Comparison of ENCODE assay signal across 9 mouse cellular contexts in the genomic region with DNA sequence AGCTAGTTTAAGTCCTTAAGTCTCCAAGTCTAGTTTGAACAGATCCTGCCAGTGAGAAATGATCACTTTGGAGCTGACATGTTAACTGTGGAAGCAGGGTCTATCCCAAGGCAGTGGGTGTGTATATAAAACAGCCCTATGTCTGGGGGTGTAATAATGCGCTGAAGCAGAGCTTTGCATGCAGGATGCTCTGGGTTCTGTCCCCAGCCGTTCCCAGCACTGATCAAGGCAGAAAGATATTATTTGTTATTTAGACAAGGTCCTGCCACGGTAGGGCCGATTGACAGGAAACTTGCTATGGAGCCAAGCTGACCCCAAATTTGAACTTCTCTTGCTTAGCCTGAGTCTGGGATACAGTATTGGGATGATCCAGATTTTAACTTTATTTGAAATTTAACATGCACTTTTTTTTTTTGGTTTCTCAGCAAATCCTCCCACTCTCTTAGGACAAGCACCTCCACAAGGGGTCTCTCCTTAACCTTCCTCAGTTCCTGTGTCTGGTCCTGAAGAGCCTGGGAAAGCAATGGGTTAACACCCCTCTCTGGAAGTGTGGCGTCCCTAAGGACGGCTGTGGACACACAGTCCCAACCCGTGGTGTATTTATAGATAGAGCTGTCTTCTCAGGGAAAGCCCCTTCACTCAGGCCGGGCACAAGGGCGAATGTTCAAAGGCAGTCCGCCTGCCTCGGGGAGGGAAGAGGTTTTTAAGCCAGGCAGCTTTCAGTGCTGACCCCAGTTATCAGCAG. TPM values are rescaled to one million over a fixed set of nuclear protein-coding genes. Genes with fewer than 3 reads are reported as not detected.
DNase-seq lines count a peak whose midpoint lies in the region; ATAC-seq lines count a peak whose summit lies in the region.
"Had no signal": no experiment of that assay in that cellular context is flagged by ENCODE, and none has a peak within 500 bp of the region (broad histone marks: within the 10 kb centered on the region; RNA-seq: fewer than 3 reads in every experiment).

No protein-coding gene starts in this region.

- peak; percentile 67 for DNase-seq in gastrocnemius, postnatal 25 days
- DNase-seq in gastrocnemius, postnatal 10 days = no peak
- no peak for DNase-seq in midbrain, embryonic 11.5 days (ENCODE audit: low spot score, missing footprints)
- no peak for DNase-seq in frontal cortex, postnatal 36 days (ENCODE audit: low spot score in 2 of 2)

- no peaks in the 10 kb centered on the region for H3K9me3 ChIP-seq in midbrain, embryonic 11.5 days (ENCODE audit: control insufficient read depth, low read length)
- no peaks in the 10 kb centered on the region for H3K9me3 ChIP-seq in midbrain, embryonic 16.5 days (replicated peaks; ENCODE audit: control insufficient read depth, low read length, poor library complexity, severe bottlenecking)
- H3K9me3 ChIP-seq in heart, embryonic 12.5 days (replicated peaks) = no peaks in the 10 kb centered on the region
- H3K9me3 ChIP-seq in stomach, embryonic 15.5 days = no peaks in the 10 kb centered on the region

- no peaks in the 10 kb centered on the region for H3K27me3 ChIP-seq in midbrain, embryonic 11.5 days (ENCODE audit: control insufficient read depth, insufficient read depth, low read length)
- H3K27me3 ChIP-seq in midbrain, embryonic 16.5 days (ENCODE audit: control insufficient read depth, insufficient read depth, low read depth, low read length) = no peaks in the 10 kb centered on the region
- no peaks in the 10 kb centered on the region for H3K27me3 ChIP-seq in heart, embryonic 12.5 days (replicated peaks)
- no peaks in the 10 kb centered on the region for H3K27me3 ChIP-seq in stomach, embryonic 15.5 days (replicated peaks)

- H3K4me3 ChIP-seq in midbrain, embryonic 11.5 days (ENCODE audit: low read depth, low read length) = no peak overlapping the region
- H3K4me3 ChIP-seq in midbrain, embryonic 16.5 days (ENCODE audit: low read depth, low read length) = no peak overlapping the region
- H3K4me3 ChIP-seq in heart, embryonic 12.5 days = no peak overlapping the region
- no peak overlapping the region for H3K4me3 ChIP-seq in stomach, embryonic 15.5 days (replicated peaks)

- 0 out of 2 replicates have a peak, but pooled peaks have one; percentile 25 for ATAC-seq in midbrain, embryonic 11.5 days (ENCODE audit: low FRiP score)
- no peak for ATAC-seq in midbrain, embryonic 16.5 days
- ATAC-seq in heart, embryonic 12.5 days (ENCODE audit: insufficient number of reproducible peaks, low FRiP score) = peak; percentile 37; the same call in 1 of the 2 replicates
- no peak for ATAC-seq in stomach, embryonic 15.5 days (ENCODE audit: insufficient read depth, low FRiP score, low read depth)
- no peak for ATAC-seq in erythroid progenitor cell, adult 5-6 weeks (replicated peaks; ENCODE audit: low FRiP score, poor library complexity, severe bottlenecking)
- ATAC-seq: inflammation-experienced regulatory T-cells, adult 6 months had no signal

- no peak overlapping the region for H3K9ac ChIP-seq in midbrain, embryonic 11.5 days (ENCODE audit: low read length)
- H3K9ac ChIP-seq in midbrain, embryonic 16.5 days (ENCODE audit: low read depth, low read length) = no peak overlapping the region
- H3K9ac ChIP-seq in heart, embryonic 12.5 days = no peak overlapping the region
- no peak overlapping the region for H3K9ac ChIP-seq in stomach, embryonic 15.5 days

- H3K4me1 ChIP-seq in midbrain, embryonic 11.5 days (ENCODE audit: control insufficient read depth, insufficient read depth, low read length) = peaks cover 15% of the 10 kb centered on the region
- H3K4me1 ChIP-seq in midbrain, embryonic 16.5 days (ENCODE audit: control insufficient read depth, insufficient read depth, low read length) = peaks cover 9% of the 10 kb centered on the region
- H3K4me1 ChIP-seq in heart, embryonic 12.5 days (replicated peaks) = peaks cover 86% of the 10 kb centered on the region
- peaks cover 29% of the 10 kb centered on the region for H3K4me1 ChIP-seq in stomach, embryonic 15.5 days

- 36% methylated on average over 11 of the region's 11 CpGs for WGBS in midbrain, embryonic 11.5 days
- 36% methylated on average over 11 of the region's 11 CpGs for WGBS in midbrain, embryonic 16.5 days
- 12% methylated on average over 11 of the region's 11 CpGs for WGBS in heart, embryonic 12.5 days
- WGBS in stomach, embryonic 15.5 days = 19% methylated on average over 11 of the region's 11 CpGs

- H3K27ac ChIP-seq in midbrain, embryonic 11.5 days (ENCODE audit: low read depth, low read length) = no peak overlapping the region
- H3K27ac ChIP-seq in midbrain, embryonic 16.5 days (ENCODE audit: low read length) = no peak overlapping the region
- peak overlapping the region; percentile 64 for H3K27ac ChIP-seq in heart, embryonic 12.5 days (ENCODE audit: poor library complexity, severe bottlenecking)
- H3K27ac ChIP-seq in stomach, embryonic 15.5 days = peak overlapping the region; percentile 49; the same call in 1 of the 2 replicates

- no peaks in the 10 kb centered on the region for H3K36me3 ChIP-seq in midbrain, embryonic 11.5 days (ENCODE audit: control insufficient read depth, insufficient read depth, low read length)
- H3K36me3 ChIP-seq in midbrain, embryonic 16.5 days (ENCODE audit: control insufficient read depth, insufficient read depth, low read length) = no peaks in the 10 kb centered on the region
- H3K36me3 ChIP-seq in heart, embryonic 12.5 days = no peaks in the 10 kb centered on the region
- no peaks in the 10 kb centered on the region for H3K36me3 ChIP-seq in stomach, embryonic 15.5 days

- H3K4me2 ChIP-seq in midbrain, embryonic 11.5 days = no peak overlapping the region
- H3K4me2 ChIP-seq in midbrain, embryonic 16.5 days (ENCODE audit: low read length) = no peak overlapping the region
- peak overlapping the region; percentile 44 for H3K4me2 ChIP-seq in heart, embryonic 12.5 days
- no peak overlapping the region for H3K4me2 ChIP-seq in stomach, embryonic 15.5 days

RNA-seq across cellular contexts. Expression of a gene that starts 1.6 kb away (rescaled TPM):
- total RNA-seq in gastrocnemius, postnatal 25 days (2021) = 10 to 100 TPM; 21.3 to 37.2 TPM
- 10 to 100 TPM; 23.9 to 26.3 TPM for total RNA-seq in gastrocnemius, postnatal 10 days (2021)
- 0.28 and 0.52 TPM in 2 replicates for polyA plus RNA-seq in midbrain, embryonic 11.5 days (2014; fragmentation: Nextera tagmentation; extraction: Ambion mirVana)
- polyA plus RNA-seq in midbrain, embryonic 16.5 days (2015; fragmentation: Nextera tagmentation; extraction: Ambion mirVana) = 0.80 and 1.0 TPM in 2 replicates
- polyA plus RNA-seq in heart, embryonic 12.5 days (2016; fragmentation: Nextera tagmentation; extraction: Ambion mirVana) = 4.3 and 4.9 TPM in 2 replicates
- 3.8 and 7.3 TPM in 2 replicates for polyA plus RNA-seq in stomach, embryonic 15.5 days (2015; fragmentation: Nextera tagmentation; extraction: Ambion mirVana)
- total RNA-seq in erythroid progenitor cell, adult 5-6 weeks (2015; ENCODE audit: low replicate concordance) = 0.84 TPM in 1 of 2 replicates, not detected in the other
- 0.39 and 1.2 TPM in 2 replicates for total RNA-seq in erythroid progenitor cell, adult 5-6 weeks (2017; ENCODE audit: low replicate concordance)

RNA-seq across cellular contexts. Expression of a gene that starts 30.8 kb away (rescaled TPM):
- 100 to 1,000 TPM; 111 to 133 TPM for total RNA-seq in gastrocnemius, postnatal 25 days (2021)
- 100 to 1,000 TPM in 1 of 2 experiments, 10 to 100 TPM in 1; 96.8 to 111 TPM for total RNA-seq in gastrocnemius, postnatal 10 days (2021)
- polyA plus RNA-seq in midbrain, embryonic 11.5 days (2014; fragmentation: Nextera tagmentation; extraction: Ambion mirVana) = 74.1 and 79.9 TPM in 2 replicates
- 37.9 and 43.1 TPM in 2 replicates for polyA plus RNA-seq in midbrain, embryonic 16.5 days (2015; fragmentation: Nextera tagmentation; extraction: Ambion mirVana)
- 65.2 and 66.9 TPM in 2 replicates for polyA plus RNA-seq in heart, embryonic 12.5 days (2016; fragmentation: Nextera tagmentation; extraction: Ambion mirVana)
- 54.1 and 57.7 TPM in 2 replicates for polyA plus RNA-seq in stomach, embryonic 15.5 days (2015; fragmentation: Nextera tagmentation; extraction: Ambion mirVana)
- 161 and 212 TPM in 2 replicates for total RNA-seq in erythroid progenitor cell, adult 5-6 weeks (2015; ENCODE audit: low replicate concordance)
- total RNA-seq in erythroid progenitor cell, adult 5-6 weeks (2017; ENCODE audit: low replicate concordance) = 104 and 138 TPM in 2 replicates

RNA-seq across cellular contexts. Expression of a gene that starts 50.0 kb away (rescaled TPM):
- 10 to 100 TPM; 14.0 to 26.6 TPM for total RNA-seq in gastrocnemius, postnatal 25 days (2021)
- total RNA-seq in gastrocnemius, postnatal 10 days (2021) = 10 to 100 TPM; 19.7 to 29.7 TPM
- 15.4 and 18.0 TPM in 2 replicates for polyA plus RNA-seq in midbrain, embryonic 11.5 days (2014; fragmentation: Nextera tagmentation; extraction: Ambion mirVana)
- polyA plus RNA-seq in midbrain, embryonic 16.5 days (2015; fragmentation: Nextera tagmentation; extraction: Ambion mirVana) = 10.0 and 11.5 TPM in 2 replicates
- 82.4 and 90.1 TPM in 2 replicates for polyA plus RNA-seq in heart, embryonic 12.5 days (2016; fragmentation: Nextera tagmentation; extraction: Ambion mirVana)
- 18.5 and 42.6 TPM in 2 replicates for polyA plus RNA-seq in stomach, embryonic 15.5 days (2015; fragmentation: Nextera tagmentation; extraction: Ambion mirVana)
- total RNA-seq in erythroid progenitor cell, adult 5-6 weeks (2015; ENCODE audit: low replicate concordance) = 6.5 TPM in 1 of 2 replicates, not detected in the other
- not detected in 2 replicates for total RNA-seq in erythroid progenitor cell, adult 5-6 weeks (2017; ENCODE audit: low replicate concordance)

Comparison
In these comparisons a context has a peak if more than half of its experiments do, and no peak if none do; other contexts are left out.
1. ATAC-seq: peak in midbrain, embryonic 11.5 days (single experiment) and heart, embryonic 12.5 days (single experiment); none in midbrain, embryonic 16.5 days (single experiment), stomach, embryonic 15.5 days (single experiment) and erythroid progenitor cell, adult 5-6 weeks (single experiment).
2. H3K27ac ChIP-seq: peak in heart, embryonic 12.5 days (single experiment) and stomach, embryonic 15.5 days (single experiment); none in midbrain, embryonic 11.5 days (single experiment) and midbrain, embryonic 16.5 days (single experiment).